Mouse (Mus musculus): ENCODE measurements at regions not wholly inside any gene's neighbourhood (a gene's known extent, or its start where the extent isn't known, plus 50 kb on each side); places are given as distances from the start of the nearest gene placed in this dataset.

DNA sequence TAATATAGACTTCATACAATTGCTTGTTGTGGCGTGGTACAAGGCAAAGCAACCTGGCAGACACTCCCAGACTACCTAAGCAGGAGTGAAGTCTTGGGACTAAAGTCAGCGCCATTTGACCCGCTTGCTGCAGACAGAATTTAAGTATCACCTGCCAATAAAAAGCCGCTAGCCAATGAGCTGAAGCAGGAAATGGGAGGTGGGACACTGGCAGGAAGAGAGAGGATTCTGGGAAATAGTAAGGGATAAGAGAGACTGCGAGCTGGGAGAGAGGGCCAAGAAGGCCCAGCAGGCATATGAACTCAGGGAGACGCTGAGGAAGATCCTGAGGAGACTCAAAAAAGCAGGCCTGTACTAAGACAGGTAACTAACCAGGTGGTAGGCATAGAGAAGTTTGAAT is 102.0 kb upstream of the Slc22a12 start:
- DNase-seq = no peak

DNA sequence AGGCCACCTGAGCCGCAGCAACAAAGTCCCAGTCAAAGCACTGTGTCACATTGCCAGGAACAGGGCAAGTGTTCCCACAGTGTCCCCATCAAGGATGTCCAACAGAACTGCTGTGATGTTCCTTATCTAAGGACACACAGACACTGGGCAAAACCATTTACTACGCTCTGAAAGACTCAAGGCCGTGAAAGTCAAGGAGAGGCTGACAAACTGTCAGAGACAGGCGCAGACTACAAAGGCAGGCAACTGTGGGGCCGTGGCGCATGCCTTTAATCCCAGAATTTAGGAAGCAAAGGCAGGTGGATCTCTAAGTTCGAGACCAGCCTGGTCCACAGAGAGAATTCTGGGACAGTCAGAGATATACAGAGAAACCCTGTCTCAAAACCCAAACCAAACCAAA is 96.8 kb upstream of the Slc22a12 start:
- DNase-seq = no peak

DNA sequence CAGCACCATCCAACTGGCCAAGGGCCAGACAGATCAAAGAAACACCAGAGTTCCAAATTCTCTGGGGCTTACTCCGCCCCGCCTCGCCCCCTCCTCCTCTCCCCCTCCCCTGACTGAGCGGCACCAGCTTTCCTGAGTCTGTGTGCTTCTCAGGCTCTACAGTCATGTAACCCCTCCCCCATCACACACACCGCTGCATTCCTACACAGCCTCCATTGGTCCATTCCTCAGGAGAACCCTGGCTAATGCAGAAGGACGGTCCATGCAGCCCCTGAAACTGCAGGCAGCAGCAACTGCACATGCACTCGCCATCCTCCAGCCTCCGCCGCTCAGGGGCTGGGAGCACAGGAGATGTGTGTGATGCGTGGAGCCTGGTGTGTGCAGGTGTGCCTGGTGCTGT is 90.6 kb upstream of the Slc22a12 start:
- no peak for DNase-seq

DNA sequence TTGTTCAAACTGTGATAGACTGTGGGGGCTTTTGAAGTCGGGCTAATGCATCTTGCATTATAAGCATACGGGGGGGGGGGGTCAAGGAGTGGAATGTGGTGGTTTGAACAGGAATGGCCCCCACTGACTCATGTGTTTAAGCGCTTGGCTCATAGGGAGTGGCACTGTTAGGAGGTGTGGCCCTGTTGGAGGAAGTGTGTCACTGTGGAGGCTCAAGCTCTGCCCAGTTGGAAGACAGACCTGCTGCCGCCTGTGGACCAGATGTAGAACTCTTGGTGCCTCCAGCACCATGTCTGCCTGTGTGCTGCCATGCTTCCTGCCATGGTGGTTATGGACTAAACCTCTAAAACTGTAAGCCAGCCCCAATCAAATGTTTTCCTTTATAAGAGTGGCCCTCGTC is 89.0 kb upstream of the Slc22a12 start:
- DNase-seq = no peak

DNA sequence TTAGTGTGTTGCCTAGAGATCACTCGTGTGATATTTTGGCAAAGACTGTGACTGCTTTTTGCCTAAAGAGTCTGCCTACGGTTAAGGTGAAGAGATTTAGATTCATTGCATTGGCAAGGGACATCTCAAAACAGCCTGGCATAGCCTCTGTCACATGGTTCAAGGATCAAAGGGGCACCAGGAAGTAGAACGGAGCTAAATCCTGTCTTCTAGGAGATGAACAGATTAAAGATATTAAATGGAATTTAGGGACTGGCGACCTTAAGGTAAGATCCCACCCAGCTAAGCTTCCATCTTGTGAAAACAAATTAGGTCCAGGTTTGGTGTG is 87.7 kb upstream of the Slc22a12 start:
- DNase-seq = no peak

DNA sequence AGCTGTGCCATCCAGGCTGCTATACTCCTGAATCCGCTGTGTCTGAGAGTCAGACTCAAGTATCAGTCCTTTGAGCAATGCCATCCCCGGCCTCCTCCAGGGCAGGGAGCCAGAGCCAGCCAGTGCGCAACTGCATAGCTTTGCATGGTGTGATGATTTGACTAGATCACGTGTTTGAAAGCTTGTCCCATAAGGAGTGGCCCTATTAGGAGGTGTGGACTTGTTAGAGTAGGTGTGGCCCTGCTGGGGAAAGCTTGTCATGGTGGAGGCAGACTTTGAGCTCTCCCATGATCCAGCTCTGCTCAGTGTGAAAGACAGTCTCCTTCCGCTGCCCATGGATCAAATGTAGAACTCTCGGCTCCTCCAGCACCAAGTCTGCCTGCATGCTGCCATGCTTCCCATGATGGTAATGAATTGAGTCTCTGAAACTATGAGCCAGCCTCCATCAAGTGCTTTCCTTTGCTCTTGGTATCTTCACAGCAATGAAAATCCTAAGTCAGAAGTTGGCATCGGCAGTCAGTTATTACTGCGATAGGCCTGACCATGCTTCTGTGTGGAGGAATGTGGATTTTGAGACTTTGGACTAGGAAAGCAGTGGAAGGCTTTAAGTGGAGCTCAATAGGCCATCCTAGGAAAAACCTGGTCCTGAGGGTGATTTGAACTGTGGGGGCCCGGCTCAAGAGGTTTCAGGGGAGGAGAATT is 87.2 kb upstream of the Slc22a12 start:
- DNase-seq = no peak

DNA sequence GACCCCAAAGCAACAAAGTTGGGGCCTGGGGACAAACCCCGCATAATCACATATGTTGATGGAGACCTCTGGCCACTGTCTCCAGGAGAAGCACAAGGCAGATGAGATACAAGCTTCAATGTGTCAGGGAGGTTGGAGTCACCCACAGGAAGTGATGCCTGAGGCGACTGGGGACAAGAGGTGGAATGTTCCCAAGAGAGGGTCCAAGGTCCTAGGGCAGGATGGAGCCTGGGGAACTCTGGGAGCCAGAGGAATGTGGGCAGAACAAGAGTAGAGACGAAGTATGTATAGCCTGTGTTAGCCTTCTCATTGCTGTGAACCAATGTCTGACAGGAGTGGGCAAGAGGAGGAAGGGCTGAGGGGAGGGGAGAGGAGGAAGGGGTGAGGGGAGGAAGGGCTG is 82.7 kb upstream of the Slc22a12 start:
- no peak for DNase-seq

DNA sequence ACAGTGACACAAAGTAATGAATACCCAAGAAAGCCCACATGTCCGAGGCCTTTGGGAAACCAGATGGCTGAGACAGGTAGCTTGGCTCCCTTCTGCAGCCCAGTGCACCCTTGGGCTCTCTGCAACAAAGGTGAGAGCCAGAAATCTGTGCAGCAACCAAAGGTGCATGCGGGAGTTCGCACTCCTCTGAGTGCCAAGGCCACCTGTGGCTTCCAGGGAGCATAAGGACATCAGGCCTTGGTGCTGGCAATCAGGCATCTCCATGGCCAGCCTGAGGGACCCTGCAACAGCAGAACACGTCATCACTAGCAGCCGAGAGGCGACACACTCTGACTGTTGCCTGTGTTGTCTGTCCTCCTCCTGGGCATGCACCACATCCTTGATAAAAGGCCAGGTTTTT is 78.2 kb upstream of the Slc22a12 start:
- DNase-seq = peak; percentile 52 to 61

DNA sequence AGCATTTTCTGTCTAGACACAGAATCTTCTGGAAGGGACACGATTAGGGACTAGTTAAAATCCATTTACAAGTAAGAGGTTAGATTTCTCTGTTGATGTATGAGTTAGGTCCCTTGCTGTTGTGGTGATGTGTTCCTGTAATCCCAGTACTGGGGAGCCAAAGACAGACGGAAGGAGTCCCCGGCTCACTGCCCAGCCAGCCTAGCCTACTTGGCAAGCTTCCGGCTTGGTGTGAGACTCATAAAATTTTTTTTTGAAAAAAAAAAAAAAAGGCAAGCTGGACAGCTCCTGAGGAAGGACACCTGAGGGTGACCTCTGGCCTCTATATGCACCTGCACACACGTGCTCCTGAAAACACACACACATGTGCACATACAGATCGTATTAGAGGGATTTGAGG is 76.7 kb upstream of the Slc22a12 start:
- peak; percentile 77 to 80 for DNase-seq

DNA sequence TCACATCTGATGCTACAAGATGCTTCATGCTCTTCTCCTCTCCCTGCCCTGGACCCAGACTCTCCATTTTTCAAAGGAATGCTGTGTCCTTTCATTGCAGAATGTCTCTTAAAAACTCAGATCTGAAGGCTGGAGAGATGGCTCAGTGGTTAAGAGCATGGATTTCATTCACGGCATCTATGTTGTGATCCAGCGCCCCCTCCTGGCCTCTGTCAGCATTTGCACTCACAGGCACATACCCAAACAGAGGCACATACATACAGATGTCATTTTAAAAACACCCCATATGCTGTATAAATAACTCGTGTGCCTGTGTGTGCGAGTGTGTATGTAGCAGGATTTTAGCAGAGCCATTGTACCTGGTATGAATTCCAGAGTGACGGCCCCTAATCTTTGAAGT is 73.8 kb upstream of the Slc22a12 start:
- no peak for DNase-seq

DNA sequence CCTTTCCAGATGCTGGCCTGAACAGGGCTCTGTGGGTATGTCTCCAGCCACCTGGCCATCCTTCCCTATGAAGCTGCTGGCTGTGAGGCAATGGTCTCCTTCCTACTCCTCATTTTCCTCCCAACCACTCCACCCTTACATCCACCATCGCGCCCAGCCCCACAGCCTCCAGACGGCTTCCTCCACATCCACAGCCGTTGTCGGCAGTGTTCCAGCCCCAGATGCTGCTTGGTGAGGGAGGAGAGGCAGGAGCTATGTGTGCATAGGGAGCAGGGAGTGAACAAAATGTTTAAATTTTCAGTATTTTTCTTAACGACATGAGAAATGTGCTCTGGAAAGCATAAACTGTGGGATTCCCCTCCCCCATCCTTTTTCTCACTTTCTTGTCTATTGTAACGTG is 69.6 kb upstream of the Slc22a12 start:
- DNase-seq = no peak

DNA sequence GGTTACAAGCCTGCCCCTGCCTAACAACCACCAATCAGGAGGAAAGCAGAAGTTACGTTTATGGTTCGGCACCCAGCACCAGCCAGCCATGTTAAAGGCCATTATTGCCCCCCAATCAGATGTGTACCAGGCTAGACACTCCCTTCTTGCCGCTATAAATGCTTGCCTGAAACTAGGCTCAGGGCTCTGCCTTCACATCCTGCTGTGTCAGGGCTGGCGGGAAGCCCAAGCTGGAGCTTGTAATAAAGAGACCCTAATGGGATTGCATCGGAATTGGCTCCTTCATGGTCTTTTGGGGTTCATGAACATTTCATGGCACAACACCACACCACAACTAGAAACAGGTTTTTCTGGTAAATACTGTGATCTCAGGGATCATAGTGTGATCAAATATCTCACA is 69.1 kb upstream of the Slc22a12 start:
- no peak for DNase-seq

DNA sequence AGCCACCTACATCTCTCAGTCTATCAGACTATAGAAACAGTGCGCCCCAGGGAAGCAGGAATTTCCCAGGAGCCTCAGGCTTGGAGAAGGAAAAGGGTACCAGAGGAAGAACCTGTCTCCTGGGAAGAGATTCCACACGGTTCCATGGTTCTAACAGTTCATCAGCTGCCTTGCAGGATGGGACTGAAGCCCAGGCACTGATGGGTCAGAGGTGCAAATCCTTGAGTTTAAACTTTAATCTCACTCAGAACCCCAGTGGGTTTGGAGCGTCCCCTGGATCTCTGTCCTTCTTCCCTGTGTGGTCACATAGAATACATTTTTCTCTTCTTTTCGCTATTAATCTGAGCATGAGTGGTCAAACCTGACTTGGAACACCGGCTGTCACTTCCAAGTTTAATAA is 67.9 kb upstream of the Slc22a12 start:
- no peak for DNase-seq

DNA sequence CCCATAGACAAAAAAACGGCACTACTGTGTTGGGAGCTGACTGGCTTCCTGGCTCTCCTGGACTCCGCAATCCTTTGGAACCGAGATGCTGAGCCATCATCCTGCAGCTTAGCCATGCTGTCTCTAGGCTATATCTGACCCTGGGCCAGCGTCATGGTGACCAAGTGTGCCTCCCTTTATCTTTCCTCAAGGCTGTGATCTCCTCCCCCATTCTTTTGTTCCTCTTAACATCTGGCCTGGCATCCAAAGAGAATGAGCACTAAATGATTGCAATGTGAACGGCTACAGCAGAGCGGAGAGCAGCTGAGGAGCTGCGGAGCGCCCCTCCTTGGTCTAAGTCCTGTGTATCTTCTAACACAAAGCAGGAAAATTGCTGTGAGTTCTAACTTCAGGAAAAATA is 67.2 kb upstream of the Slc22a12 start:
- DNase-seq = no peak

DNA sequence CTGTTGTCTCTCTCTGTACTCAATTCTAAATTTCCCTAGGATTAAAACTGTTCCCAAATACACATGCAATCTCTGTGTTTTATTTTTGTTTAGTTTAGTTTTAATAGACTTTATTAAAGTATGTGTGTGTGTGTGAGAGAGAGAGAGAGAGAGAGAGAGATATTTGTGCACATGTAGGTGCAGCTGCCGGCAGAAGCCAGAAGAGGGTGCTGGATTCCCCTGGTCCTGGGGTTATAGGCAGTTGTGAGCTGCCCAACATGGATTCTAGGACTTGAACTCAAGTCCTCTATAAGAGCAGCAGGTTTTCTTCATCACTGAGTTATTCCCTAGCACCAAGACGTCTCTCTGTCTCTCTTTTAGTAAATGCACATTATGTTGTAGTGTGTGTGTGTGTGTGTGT is 64.7 kb upstream of the Slc22a12 start:
- no peak for DNase-seq

DNA sequence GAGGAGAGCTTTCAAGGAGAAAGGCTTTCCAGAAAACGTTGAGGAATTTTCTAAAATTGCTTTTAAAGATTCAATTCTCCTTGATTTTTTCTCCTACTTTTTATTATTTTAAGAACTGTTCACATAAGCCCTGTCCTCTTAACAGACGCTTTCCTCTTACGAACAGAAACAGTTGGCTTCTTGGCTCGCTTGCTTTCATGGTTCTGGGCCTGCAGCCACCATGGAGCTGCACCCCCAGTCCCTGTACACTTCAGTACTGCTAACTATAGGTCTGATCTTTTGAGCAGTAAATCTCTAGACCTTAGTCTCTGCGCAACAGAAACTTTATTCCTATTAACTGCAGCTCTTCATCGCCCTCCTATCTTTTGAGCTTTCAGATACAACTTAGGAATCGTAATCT is 63.8 kb upstream of the Slc22a12 start:
- DNase-seq = peak in 1 of 2 experiments; percentile 44

DNA sequence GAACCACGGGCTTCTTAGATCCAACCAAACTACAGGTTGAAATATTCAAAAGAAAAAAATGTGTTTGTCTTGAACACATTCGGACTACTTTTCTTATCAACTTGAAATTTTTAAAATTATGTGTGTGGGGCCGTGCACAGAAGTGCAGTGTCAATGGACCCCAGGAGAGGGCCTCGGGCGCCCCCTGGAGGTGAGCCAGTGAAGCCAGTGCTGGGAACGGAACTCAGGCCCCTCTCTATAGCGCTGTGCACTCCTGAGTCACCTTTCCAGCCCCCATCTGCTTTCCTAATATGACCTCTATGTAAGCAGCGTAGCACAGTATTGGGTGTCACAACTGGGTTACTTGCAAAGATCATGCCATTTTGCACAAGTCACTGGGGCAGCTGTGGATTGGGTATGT is 61.9 kb upstream of the Slc22a12 start:
- no peak for DNase-seq

DNA sequence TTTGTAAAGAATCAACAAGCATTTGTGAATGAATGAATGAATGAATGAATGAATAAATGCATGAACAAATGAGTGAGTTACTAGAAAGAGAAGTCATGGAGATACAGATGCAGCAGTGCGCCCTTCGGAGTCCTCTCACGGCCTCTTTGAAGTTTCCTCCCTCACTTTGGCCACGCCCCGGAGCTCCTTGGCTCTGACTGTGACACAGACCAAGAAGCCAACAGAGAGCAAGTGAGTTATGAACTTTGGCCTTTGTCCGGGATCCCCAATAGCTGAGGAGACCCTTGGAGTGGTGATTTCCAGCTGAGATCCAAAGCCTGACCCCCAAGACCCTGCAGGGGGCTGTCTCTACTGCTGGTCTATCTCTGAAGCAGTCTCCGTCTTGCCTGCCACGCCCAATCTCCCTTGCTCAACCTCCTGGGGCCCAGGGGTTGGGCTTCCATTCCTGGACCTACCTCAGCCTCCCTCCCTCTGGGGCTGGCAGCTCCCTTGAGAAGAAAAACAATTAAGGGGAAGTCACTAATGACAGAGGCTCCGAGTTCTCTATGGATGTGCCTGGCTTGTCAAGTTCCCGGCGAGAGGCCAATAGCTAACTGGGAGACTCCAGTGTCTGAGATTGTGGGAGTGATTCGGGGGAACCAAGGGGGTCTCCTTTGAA is 58.2 kb upstream of the Slc22a12 start:
- no peak for DNase-seq

DNA sequence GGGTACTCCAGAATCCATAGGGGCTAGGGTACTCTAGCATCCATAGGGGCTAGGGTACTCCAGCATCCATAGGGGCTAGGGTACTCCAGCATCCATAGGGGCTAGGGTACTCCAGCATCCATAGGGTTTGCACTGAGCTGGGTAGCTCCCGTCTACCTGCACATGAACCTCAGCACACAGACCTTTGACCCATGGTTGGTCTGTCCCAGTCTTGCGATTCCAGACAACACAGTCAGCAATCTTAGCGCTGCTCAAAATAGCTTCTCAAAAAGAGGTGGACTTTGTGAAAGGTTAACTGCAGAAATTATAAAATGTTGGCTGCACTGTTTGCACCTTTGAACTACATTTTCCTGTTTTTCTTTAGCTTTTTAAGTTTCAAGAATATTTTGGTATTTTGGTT is 56.4 kb upstream of the Slc22a12 start:
- DNase-seq = no peak

DNA sequence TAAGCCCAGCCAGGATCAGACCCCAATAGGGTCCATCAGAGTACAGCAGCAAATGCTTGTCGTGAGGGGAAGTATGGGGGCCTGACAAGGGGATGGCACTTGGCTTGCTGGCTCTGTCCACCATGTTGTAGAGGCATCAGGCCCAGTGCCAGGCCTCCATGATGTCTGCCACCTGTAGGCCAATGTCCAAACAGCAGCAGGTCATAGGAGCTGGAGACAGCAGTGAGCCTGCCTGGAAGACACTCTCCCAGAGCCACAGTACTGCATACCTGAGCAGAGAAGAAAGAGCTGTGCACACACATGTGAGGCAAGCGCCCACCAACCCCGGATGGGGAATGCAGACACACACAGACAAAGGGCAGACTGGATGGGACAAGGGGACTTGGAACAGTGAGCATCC is 55.4 kb upstream of the Slc22a12 start:
- no peak for DNase-seq

DNA sequence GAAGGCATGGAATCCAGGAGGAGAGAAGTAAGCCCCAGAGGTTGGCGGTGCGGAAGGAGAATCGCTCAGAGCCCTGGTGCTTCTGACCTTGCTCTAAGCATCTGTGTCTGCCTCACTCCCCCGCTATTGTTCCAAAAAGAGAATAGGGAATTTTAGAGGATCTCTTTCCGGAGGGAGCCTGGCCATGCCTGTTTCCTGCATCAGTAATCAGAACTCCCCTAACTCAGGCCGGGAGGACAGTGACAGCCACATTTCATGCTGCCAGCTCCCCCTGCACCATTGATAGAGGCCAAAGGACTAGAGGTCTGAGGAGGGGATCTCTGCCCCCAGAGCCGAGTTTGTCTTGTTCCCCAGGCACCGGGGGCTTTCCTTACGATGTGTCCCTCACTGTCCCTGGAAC is 53.0 kb upstream of the Slc22a12 start:
- DNase-seq = no peak
